Mouse (Mus musculus) embryo, embryonic 10.5 days (tissue): ENCODE measurements around the gene Gpr132.
"Not testable (repeated sequence)": the region's sequence is repeated elsewhere in the genome, so short reads cannot be mapped to it uniquely, and the experiment has no call there.

Experiments used
- DNase-seq: peaks from one replicate; pipeline ENCODE4 v3.0.0-alpha.2; 2015; ENCODE audit warnings: low spot score

Gene Gpr132

GRCm38 (mm10) chr12:112820401-112820999 is 47.5 kb downstream of the Gpr132 start:
- DNase-seq, result no peak

GRCm38 (mm10) chr12:112819057-112819662 is 48.9 kb downstream of the Gpr132 start:
- DNase-seq, result no peak

DNA sequence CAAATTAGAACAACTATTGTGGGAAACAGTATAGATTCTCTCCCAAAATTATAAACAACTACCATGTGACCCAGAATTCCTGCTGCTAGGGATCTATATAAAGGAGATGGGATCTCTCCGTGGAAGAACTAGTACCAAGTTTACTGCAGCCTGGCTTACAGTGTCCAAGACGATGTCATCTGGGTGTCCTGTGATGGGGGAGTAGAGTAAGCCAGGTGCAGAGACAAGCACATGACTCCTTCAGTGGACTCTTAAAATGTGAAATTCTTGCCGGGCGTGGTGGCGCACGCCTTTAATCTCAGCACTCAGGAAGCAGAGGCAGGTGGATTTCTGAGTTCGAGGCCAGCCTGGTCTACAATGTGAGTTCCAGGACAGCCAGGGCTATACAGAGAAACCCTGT is 51.2 kb downstream of the Gpr132 start:
- DNase-seq, result not testable (repeated sequence)

DNA sequence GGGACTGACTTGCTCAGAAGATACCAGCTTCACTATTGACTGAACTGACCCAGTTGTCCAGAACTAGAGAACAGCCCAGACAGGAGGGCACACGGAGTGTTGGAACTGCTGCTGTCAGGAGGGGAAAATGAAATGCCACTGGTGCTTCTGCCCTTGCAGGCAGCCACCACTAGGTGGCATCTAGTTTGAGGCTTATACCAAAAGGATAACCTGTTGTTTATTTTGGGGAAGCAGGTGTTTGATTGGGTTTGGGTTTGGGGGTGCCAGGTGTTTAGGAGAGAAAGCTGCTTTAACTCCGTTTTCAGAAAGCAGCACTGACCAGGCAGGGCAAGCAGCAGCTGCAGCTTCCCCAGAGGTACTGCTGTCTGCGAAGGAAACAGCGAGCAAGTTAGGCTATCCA is 51.7 kb downstream of the Gpr132 start:
- DNase-seq, result peak; percentile 62

DNA sequence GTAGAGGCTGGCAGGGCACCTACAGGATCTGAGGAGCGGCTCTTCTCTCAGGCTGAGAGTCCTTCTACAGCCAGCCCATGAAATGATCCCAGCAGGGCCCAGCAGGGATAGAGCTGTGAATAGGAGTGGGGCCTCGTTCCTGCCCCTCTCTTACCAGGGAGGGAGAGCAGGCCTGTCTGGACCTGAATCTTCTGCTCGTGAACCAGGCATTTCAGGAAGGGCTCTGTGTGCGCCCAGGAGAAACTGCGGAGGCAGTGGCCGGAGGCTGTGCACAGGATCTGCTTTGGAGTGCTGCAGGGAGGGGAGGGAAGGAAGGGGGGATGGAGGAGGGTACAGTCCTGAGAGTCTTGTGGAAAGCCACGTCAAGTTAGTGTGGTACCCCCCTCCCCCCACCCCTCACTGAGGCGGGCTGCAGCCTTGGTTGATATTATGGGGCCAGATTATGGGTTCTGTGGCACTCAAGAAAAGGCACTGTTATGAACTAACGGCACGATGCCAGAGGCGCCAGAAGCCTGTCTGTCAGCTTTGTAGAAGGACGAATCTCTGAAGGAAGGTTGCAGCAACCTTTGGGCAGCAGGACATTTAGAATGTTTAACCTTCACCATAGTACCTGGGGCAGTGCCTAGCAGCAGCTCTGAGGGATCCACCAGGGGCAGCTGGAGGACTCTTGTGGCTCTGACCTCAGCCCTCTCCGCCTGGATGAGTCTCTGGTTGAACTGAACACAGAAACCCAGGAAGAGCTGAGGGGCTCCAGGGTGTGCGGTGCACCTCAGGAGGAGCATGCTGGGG is 53.2 kb downstream of the Gpr132 start:
- no peak for DNase-seq

DNA sequence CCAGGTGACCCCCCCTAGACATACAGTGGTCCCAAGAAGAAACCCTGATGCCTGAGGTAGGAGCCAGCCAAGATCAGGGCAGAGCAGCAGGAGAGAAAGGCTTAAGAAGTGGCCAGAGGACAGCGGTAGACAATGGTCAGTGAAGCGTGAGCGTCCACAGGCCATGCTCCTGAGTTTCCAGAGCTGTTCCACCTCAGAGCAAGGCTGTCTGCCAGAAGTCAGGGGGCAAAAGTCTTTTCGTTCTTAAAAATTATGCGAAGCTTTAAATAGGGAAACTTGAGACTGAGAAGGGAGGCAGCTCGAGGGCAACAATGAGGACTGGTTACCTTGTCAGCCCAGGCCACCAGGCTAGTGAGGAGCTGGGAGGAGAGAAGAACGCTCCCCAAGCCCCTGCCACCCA is 54.7 kb downstream of the Gpr132 start:
- no peak for DNase-seq

DNA sequence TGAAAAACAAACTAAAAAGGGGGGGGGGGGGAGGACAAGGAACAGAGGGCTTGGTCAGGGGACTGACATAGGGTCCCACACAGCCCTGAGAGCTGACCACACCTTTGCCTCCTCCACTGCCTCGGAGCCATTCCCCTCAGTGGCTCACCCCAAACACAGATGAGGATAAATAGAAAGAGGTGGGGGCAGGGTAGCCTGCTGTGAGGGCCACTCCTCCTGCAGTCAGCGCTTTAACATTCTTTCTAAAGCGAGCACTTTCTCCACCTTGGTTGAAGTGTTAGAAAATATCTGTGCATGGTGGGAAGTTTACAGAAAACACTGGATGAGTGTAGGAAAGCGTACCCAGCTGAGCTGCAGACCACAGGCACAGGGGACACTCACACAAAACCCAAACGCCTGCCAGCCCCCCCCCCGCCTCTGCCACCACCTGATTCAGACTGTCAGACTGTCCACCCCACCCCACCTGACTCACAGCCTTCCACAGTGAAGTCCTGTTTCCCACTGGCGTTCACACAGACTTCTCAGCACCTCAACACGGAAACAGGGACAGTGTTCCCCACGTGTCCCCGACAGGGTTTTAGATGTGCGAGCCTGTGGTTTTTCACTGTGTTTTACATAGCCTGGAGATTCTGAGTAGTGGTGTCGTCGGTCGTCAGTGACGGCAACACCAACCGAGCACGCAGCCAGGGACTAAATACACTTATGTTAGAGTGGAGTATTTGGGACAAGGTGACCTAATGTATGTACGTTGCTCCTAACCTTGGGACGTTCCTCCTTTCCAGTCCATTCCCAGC is 57.7 kb downstream of the Gpr132 start:
- no peak for DNase-seq

GRCm38 (mm10) chr12:112809641-112810040 is 58.4 kb downstream of the Gpr132 start:
- no peak for DNase-seq

GRCm38 (mm10) chr12:112808587-112809364 is 59.3 kb downstream of the Gpr132 start, which contains the start of gene Clba1:
TSS of gene Clba1 (plus strand) at chr12:112808937.
- peak; percentile 96 for DNase-seq

- DNase-seq, result no peak
Measured at GRCm38 (mm10) chr12:112808212-112808586, 59.8 kb downstream of the Gpr132 start.

DNA sequence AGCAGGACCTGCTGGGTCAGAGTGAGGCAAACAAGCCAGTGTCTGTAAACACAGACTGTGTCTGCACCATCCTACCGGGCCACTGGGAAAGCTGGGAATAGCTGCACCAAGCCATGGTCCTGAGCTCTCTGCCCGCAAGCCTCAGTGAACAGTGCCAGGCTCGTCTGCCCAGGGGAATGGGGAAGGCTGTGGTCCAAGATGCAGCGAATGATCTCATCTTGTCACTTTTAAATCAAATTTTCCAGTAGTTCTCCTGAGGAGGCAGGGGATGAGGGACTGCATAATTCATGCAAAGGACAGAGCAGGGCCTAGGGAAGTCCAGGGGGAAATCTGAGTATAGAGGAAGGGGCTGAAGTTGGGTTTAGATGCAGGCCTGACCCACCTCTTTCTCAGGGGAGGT is 60.2 kb downstream of the Gpr132 start:
- DNase-seq, result no peak

DNA sequence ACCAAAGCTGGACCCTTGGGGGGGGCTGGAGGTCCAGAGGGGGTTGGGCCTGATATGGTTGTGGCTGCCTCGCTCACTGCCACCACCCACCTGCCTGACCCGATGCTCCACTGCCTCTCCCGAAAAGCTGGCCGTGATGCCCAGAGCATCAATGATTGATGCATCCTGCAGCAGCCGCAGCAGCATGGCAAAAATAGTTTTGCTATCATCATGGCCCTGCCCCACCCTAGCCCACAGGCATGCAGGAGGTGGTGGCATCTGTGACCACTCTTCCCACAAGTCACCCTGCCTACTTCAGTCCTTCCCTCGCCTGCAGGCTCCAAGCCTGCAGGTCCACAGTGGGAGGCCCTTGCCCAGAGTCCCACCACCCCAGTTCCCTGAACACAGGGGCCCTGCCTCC is 62.0 kb downstream of the Gpr132 start:
- DNase-seq, result no peak

- no peak for DNase-seq
Measured at GRCm38 (mm10) chr12:112804046-112804445, 64.0 kb downstream of the Gpr132 start.

- DNase-seq, result no peak
Measured at GRCm38 (mm10) chr12:112802917-112803316, 65.1 kb downstream of the Gpr132 start.

DNA sequence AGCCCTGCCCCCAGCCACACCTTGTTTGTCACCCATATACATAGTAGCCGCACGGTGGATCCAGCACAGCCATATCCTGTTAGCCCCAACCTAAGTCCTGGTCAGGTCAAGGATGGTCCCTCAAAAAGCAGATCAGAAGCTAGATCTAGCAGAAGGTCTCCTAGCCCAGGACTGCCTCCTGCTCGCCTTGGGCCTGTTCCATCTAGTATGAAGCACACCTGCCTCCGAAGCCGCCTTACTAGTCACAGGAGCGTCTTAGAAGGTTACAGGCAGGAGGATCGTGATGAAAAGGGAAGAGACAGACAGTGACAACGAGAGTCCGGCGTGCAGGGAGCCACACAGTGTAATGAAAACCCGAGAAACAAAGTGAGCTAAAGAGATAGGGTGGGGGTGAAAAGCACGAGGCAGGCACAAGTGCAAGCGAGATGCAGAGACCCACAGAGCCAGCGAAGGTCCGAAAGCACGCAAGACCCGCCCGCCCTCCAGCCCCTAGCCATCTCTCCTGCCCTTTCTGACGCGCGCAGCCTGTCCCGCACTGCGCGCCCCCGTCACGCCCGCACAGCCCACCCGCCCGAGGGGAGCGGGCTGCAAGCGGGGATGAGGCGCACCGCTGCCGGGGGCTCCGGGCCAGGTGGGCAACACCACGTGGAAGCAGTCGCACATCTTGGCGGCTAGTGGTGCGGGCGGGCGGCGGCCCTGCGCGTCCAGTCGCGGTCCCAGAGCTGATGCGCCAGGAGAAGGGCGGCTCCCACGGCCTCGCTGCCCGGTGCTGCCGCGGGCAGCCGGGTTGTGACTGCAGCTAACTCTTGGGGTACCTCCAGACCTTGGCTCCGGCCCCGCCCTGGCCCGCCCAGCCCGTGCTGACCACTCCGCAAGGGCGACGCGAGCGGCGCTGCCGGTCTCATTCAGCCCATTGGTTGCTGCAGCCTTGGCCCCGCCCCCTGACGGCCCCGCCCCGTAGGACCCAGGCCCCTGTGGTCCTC is 65.9 kb downstream of the Gpr132 start, which contains the start of gene Ahnak2:
Ahnak2 (minus strand) TSS at position 794 of the 983 bp plus-strand sequence.
- peak; percentile 85 for DNase-seq
